Mouse (Mus musculus) kidney, adult 2 months (tissue): ENCODE measurements around the gene Mrps30.

Source experiments
- CTCF ChIP-seq: fragments of 200-500 bp; conservative IDR thresholded peaks from 2 replicates; pipeline ENCODE4 v1.5.1; 2011; ENCODE audit warnings: low read depth, mild to moderate bottlenecking, control low read depth, low read length, moderate library complexity, mixed read lengths; ENCODE audit not compliant: insufficient read depth, insufficient read length
- POLR2A ChIP-seq: fragments of 200-500 bp; IDR thresholded peaks from one replicate; pipeline ENCODE4 v1.6.1; 2011; ENCODE audit warnings: low read depth, low read length, control low read depth

DNA sequence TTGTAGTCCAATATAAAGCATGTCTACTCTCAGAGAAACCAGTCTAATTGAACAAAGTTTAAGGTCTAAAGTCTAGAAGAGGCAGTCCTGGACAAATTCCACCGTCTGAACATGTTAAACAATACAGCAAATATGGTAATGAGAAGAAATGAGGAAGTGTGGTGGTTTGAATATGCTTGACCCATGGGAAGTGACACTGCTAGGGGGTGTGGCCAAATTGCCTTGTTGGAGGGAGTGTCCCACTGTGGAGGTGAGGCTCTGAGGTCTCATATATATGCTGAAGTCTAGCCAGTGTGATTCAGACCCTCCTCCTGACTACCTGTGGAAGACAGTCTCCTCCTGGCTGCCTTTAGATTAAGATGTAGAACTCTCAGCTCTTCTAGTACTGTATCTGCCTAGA is 21.3 kb downstream of the Mrps30 start:
- TF ChIP-seq CTCF (no peak), POLR2A (no peak)
